18 mouse cellular contexts compared by ENCODE assay signal in genomic region chr10:95725349-95725748, GRCm38 (mm10). TPM values are rescaled to one million over a fixed set of nuclear protein-coding genes. Genes with fewer than 3 reads are reported as not detected.
DNase-seq lines count a peak whose midpoint lies in the region; ATAC-seq and TF ChIP-seq lines count a peak whose summit lies in the region.
"Had no signal": no experiment of that assay in that cellular context is flagged by ENCODE, and none has a peak within 500 bp of the region (broad histone marks: within the 10 kb centered on the region; RNA-seq: fewer than 3 reads in every experiment).

No protein-coding gene starts in this region.

- no peak overlapping the region for H3K4me2 ChIP-seq in heart, embryonic 15.5 days
- no peak overlapping the region for H3K4me2 ChIP-seq in embryonic facial prominence, embryonic 15.5 days (replicated peaks)
- no peak overlapping the region for H3K4me2 ChIP-seq in stomach, embryonic 16.5 days (ENCODE audit: low read depth, low read length)
- H3K4me2 ChIP-seq: embryonic facial prominence, embryonic 12.5 days; liver, embryonic 15.5 days; midbrain, embryonic 12.5 days had no signal

- no peak for ATAC-seq in heart, embryonic 15.5 days (replicated peaks; ENCODE audit: insufficient number of reproducible peaks, insufficient read depth, low FRiP score, low read depth)
- ATAC-seq in embryonic facial prominence, embryonic 15.5 days (ENCODE audit: insufficient number of reproducible peaks, low FRiP score, low TSS enrichment, low read depth) = no peak
- ATAC-seq in stomach, embryonic 16.5 days (ENCODE audit: insufficient read depth, low FRiP score) = peak; percentile 52; the same call in 1 of the 2 replicates
- ATAC-seq in megakaryocyte-erythroid progenitor cell, adult 5-6 weeks (replicated peaks; ENCODE audit: low FRiP score, low TSS enrichment, poor library complexity, severe bottlenecking) = no peak
- ATAC-seq: Patski had no signal

- DNase-seq in heart, postnatal 4 days = no peak
- DNase-seq in layer of hippocampus, adult 2 months (ENCODE audit: low spot score in 2 of 2) = no peak
- DNase-seq in layer of hippocampus, adult 9-11 months = no peak
- DNase-seq: thymus, postnatal 14 days had no signal

- H3K36me3 ChIP-seq in heart, embryonic 15.5 days = no peaks in the 10 kb centered on the region
- H3K36me3 ChIP-seq in embryonic facial prominence, embryonic 15.5 days = no peaks in the 10 kb centered on the region
- H3K36me3 ChIP-seq in stomach, embryonic 16.5 days (ENCODE audit: control insufficient read depth, insufficient read depth, low read length) = no peaks in the 10 kb centered on the region
- H3K36me3 ChIP-seq: embryonic facial prominence, embryonic 12.5 days; intestine, embryonic 15.5 days; liver, embryonic 15.5 days; midbrain, embryonic 12.5 days had no signal

- peak overlapping the region; percentile 48; the same call in 1 of the 2 replicates for H3K27ac ChIP-seq in heart, embryonic 15.5 days
- 0 out of 2 replicates have a peak overlapping the region, but pooled peaks have one; percentile 44 for H3K27ac ChIP-seq in layer of hippocampus, adult 2 months
- H3K27ac ChIP-seq in embryonic facial prominence, embryonic 15.5 days (replicated peaks) = peak overlapping the region; percentile 83
- H3K27ac ChIP-seq in stomach, embryonic 16.5 days (ENCODE audit: low read length) = no peak overlapping the region
- H3K27ac ChIP-seq: intestine, embryonic 15.5 days; liver, embryonic 15.5 days; midbrain, embryonic 12.5 days had no signal

- H3K27me3 ChIP-seq in heart, embryonic 15.5 days = no peaks in the 10 kb centered on the region
- H3K27me3 ChIP-seq in embryonic facial prominence, embryonic 15.5 days = no peaks in the 10 kb centered on the region
- no peaks in the 10 kb centered on the region for H3K27me3 ChIP-seq in stomach, embryonic 16.5 days (ENCODE audit: control insufficient read depth, insufficient read depth, low read length)
- H3K27me3 ChIP-seq: embryonic facial prominence, embryonic 12.5 days; intestine, embryonic 15.5 days; liver, embryonic 15.5 days; midbrain, embryonic 12.5 days; Patski had no signal

- no peak for TF ChIP-seq CTCF in layer of hippocampus, adult 2 months (conservative IDR thresholded peaks at IDR 0.05)

- H3K9ac ChIP-seq in heart, embryonic 15.5 days = no peak overlapping the region
- no peak overlapping the region for H3K9ac ChIP-seq in embryonic facial prominence, embryonic 15.5 days
- H3K9ac ChIP-seq in stomach, embryonic 16.5 days (ENCODE audit: low read length) = no peak overlapping the region
- H3K9ac ChIP-seq: embryonic facial prominence, embryonic 12.5 days; forebrain, postnatal 0 days; intestine, embryonic 15.5 days; liver, embryonic 15.5 days; midbrain, embryonic 12.5 days had no signal

- no peak overlapping the region for H3K4me3 ChIP-seq in heart, embryonic 15.5 days
- no peak overlapping the region for H3K4me3 ChIP-seq in layer of hippocampus, adult 2 months
- H3K4me3 ChIP-seq in embryonic facial prominence, embryonic 15.5 days (replicated peaks) = no peak overlapping the region
- H3K4me3 ChIP-seq in stomach, embryonic 16.5 days (replicated peaks; ENCODE audit: low read length) = no peak overlapping the region
- H3K4me3 ChIP-seq: embryonic facial prominence, embryonic 12.5 days; intestine, embryonic 15.5 days; liver, embryonic 15.5 days; midbrain, embryonic 12.5 days had no signal

- peaks cover 20% of the 10 kb centered on the region for H3K4me1 ChIP-seq in heart, embryonic 15.5 days (replicated peaks)
- peaks cover 37% of the 10 kb centered on the region for H3K4me1 ChIP-seq in embryonic facial prominence, embryonic 15.5 days
- peaks cover 8% of the 10 kb centered on the region; the same call in 1 of the 2 replicates for H3K4me1 ChIP-seq in stomach, embryonic 16.5 days (ENCODE audit: control insufficient read depth, insufficient read depth, low read length)

- no peaks in the 10 kb centered on the region for H3K9me3 ChIP-seq in heart, embryonic 15.5 days (replicated peaks)
- no peaks in the 10 kb centered on the region for H3K9me3 ChIP-seq in embryonic facial prominence, embryonic 15.5 days (replicated peaks)
- H3K9me3 ChIP-seq in stomach, embryonic 16.5 days (replicated peaks; ENCODE audit: control insufficient read depth, low read length) = no peaks in the 10 kb centered on the region
- H3K9me3 ChIP-seq: embryonic facial prominence, embryonic 12.5 days; intestine, embryonic 15.5 days; liver, embryonic 15.5 days; midbrain, embryonic 12.5 days had no signal

- WGBS in heart, embryonic 15.5 days = 47% methylated on average over 5 of the region's 5 CpGs
- 65% methylated on average over 5 of the region's 5 CpGs for WGBS in embryonic facial prominence, embryonic 15.5 days
- WGBS in stomach, embryonic 16.5 days = 47% methylated on average over 5 of the region's 5 CpGs

RNA-seq across cellular contexts. Expression of gene Anapc15-ps, which starts 52.1 kb away (rescaled TPM):
- not detected in 2 replicates for polyA plus RNA-seq in heart, embryonic 15.5 days (2015; fragmentation: Nextera tagmentation; extraction: Ambion mirVana)
- total RNA-seq in heart, postnatal 4 days (2021) = not detected
- not detected for total RNA-seq in layer of hippocampus, adult 2 months (2021)
- 0.51 TPM in 1 of 2 replicates, not detected in the other for polyA plus RNA-seq in embryonic facial prominence, embryonic 15.5 days (2015; fragmentation: Nextera tagmentation; extraction: Ambion mirVana)
- 0.70 TPM in 1 of 2 replicates, not detected in the other for polyA plus RNA-seq in stomach, embryonic 16.5 days (2015; fragmentation: Nextera tagmentation; extraction: Ambion mirVana)
- total RNA-seq in megakaryocyte-erythroid progenitor cell, adult 5-6 weeks (2014; fragmentation: Nextera tagmentation) = not detected in 2 replicates
- 0.56 and 1.1 TPM in 2 replicates for total RNA-seq in megakaryocyte-erythroid progenitor cell, adult 5-6 weeks (2017)
- total RNA-seq: forebrain, postnatal 0 days; gastrocnemius, postnatal 14 days; heart, postnatal 36 days; layer of hippocampus, adult 8-10 months; left cerebral cortex, postnatal 14 days had no signal
- polyA plus RNA-seq: embryonic facial prominence, embryonic 12.5 days; forebrain, postnatal 0 days; intestine, embryonic 15.5 days; liver, embryonic 15.5 days; midbrain, embryonic 12.5 days had no signal
